16 mouse cellular contexts compared by ENCODE assay signal in the genomic region with DNA sequence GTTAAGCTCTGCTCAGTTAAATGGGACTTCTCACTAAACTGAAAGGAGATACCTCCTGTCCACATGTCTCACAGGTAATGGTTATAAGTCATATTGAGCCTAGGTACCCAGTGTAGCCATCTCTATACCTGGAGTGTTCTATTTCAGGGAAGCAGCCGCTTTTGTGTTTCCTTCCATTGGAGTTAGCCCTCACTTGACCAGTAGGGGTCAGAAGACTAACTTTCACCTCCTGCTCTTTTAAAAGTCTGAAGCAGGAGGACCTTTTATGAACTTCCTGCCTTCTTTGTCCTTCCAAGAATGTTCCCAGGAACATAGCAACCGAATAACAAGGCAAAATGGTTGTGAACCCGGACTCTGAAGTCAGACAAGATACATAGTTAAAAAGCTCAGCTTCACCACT.
A peak's percentile ranks its signal among the peaks of the same experiment; 100 is the strongest.
DNase-seq lines count a peak whose midpoint lies in the region; ATAC-seq and TF ChIP-seq lines count a peak whose summit lies in the region.
"Had no signal": no experiment of that assay in that cellular context is flagged by ENCODE, and none has a peak within 500 bp of the region (broad histone marks: within the 10 kb centered on the region; RNA-seq: fewer than 3 reads in every experiment).

No protein-coding gene starts in this region.

- 74% methylated on average over 3 of the region's 3 CpGs for WGBS in lung, embryonic 14.5 days
- 81% methylated on average over 3 of the region's 3 CpGs for WGBS in stomach, postnatal 0 days

- no peak for TF ChIP-seq EP300 in stomach, postnatal 0 days (optimal IDR thresholded peaks at IDR 0.05)

- no peak overlapping the region for H3K4me3 ChIP-seq in lung, embryonic 14.5 days (ENCODE audit: low read depth, low read length)
- H3K4me3 ChIP-seq in stomach, postnatal 0 days (ENCODE audit: low read depth, low read length): no peak overlapping the region
- H3K4me3 ChIP-seq: embryonic facial prominence, embryonic 13.5 days; heart, embryonic 10.5 days; hindbrain, embryonic 15.5 days; limb, embryonic 13.5 days had no signal

- H3K36me3 ChIP-seq in lung, embryonic 14.5 days (ENCODE audit: insufficient read depth): no peaks in the 10 kb centered on the region
- no peaks in the 10 kb centered on the region for H3K36me3 ChIP-seq in stomach, postnatal 0 days (ENCODE audit: control insufficient read depth, insufficient read depth, low read length)
- H3K36me3 ChIP-seq: embryonic facial prominence, embryonic 13.5 days; heart, embryonic 10.5 days; hindbrain, embryonic 15.5 days; limb, embryonic 13.5 days had no signal

- no peak overlapping the region for H3K27ac ChIP-seq in lung, embryonic 14.5 days (ENCODE audit: low read depth)
- no peak overlapping the region for H3K27ac ChIP-seq in stomach, postnatal 0 days (replicated peaks)
- H3K27ac ChIP-seq: embryonic facial prominence, embryonic 13.5 days; heart, embryonic 10.5 days; hindbrain, embryonic 15.5 days; limb, embryonic 13.5 days had no signal

- peak; percentile 51 for TF ChIP-seq CTCF in lung, embryonic 14.5 days (IDR thresholded peaks at IDR 0.05; ENCODE audit: low read depth)
- peak; percentile 61 for TF ChIP-seq CTCF in stomach, postnatal 0 days (IDR thresholded peaks at IDR 0.05; ENCODE audit: low read depth)

- ATAC-seq in lung, embryonic 14.5 days (ENCODE audit: insufficient read depth): no peak
- no peak for ATAC-seq in stomach, postnatal 0 days (ENCODE audit: low FRiP score, low TSS enrichment)
- ATAC-seq: forebrain, embryonic 16.5 days had no signal

- H3K4me1 ChIP-seq in lung, embryonic 14.5 days (ENCODE audit: insufficient read depth): no peaks in the 10 kb centered on the region
- H3K4me1 ChIP-seq in stomach, postnatal 0 days (replicated peaks; ENCODE audit: control insufficient read depth, insufficient read depth): no peaks in the 10 kb centered on the region

- H3K4me2 ChIP-seq in lung, embryonic 14.5 days: no peak overlapping the region
- H3K4me2 ChIP-seq in stomach, postnatal 0 days (replicated peaks; ENCODE audit: low read depth): no peak overlapping the region
- H3K4me2 ChIP-seq: embryonic facial prominence, embryonic 13.5 days; hindbrain, embryonic 15.5 days; limb, embryonic 13.5 days; midbrain, embryonic 11.5 days had no signal

- no peak overlapping the region for H3K9ac ChIP-seq in lung, embryonic 14.5 days
- no peak overlapping the region for H3K9ac ChIP-seq in stomach, postnatal 0 days (ENCODE audit: low read length)
- H3K9ac ChIP-seq: embryonic facial prominence, embryonic 13.5 days; hindbrain, embryonic 15.5 days; limb, embryonic 13.5 days had no signal

- H3K27me3 ChIP-seq in lung, embryonic 14.5 days (ENCODE audit: insufficient read depth, low read length): no peaks in the 10 kb centered on the region
- H3K27me3 ChIP-seq in stomach, postnatal 0 days (ENCODE audit: control insufficient read depth, insufficient read depth, low read length): no peaks in the 10 kb centered on the region
- H3K27me3 ChIP-seq: embryonic facial prominence, embryonic 13.5 days; hindbrain, embryonic 15.5 days; limb, embryonic 13.5 days had no signal

- no peaks in the 10 kb centered on the region for H3K9me3 ChIP-seq in lung, embryonic 14.5 days (ENCODE audit: low read depth, low read length)
- H3K9me3 ChIP-seq in stomach, postnatal 0 days (ENCODE audit: control insufficient read depth, low read length): no peaks in the 10 kb centered on the region
- H3K9me3 ChIP-seq: embryonic facial prominence, embryonic 13.5 days; heart, embryonic 10.5 days; hindbrain, embryonic 15.5 days; limb, embryonic 13.5 days had no signal

- intact Hi-C loops in heart, postnatal 10 days (cut with DNase I): no loop called here

- peak; percentile 53 for DNase-seq in heart, adult 11 months
- no peak for DNase-seq in heart, postnatal 10 days
- peak; percentile 34 for DNase-seq in lung, embryonic 14.5 days
- DNase-seq in lung, adult 18-20 months: no peak
- peak; percentile 60 for DNase-seq in R1 (ENCODE audit: low read depth, low spot score)
- DNase-seq in stomach, postnatal 0 days (ENCODE audit: low spot score): no peak
- no peak for DNase-seq in cerebellum, postnatal 10 days
- no peak for DNase-seq in right cerebral cortex, postnatal 14 days
- DNase-seq: adrenal gland, adult 2 months; cerebellum, adult 11-12 months had no signal

Comparison
In these comparisons a context has a peak if more than half of its experiments do, and no peak if none do; other contexts are left out.
1. DNase-seq: peak in heart, adult 11 months (single experiment), lung, embryonic 14.5 days (single experiment) and R1 (single experiment); none in heart, postnatal 10 days (0 of 2), lung, adult 18-20 months (0 of 2), stomach, postnatal 0 days (single experiment), cerebellum, postnatal 10 days (0 of 2) and right cerebral cortex, postnatal 14 days (single experiment).